Mouse (Mus musculus) small intestine, adult 2 months (tissue): Measurements from ENCODE around the gene Khdrbs1.

Experiments
- CTCF ChIP-seq: fragments of 200-500 bp; IDR thresholded peaks from 2 replicates; pipeline ENCODE4 v1.5.1; 2012; ENCODE audit warnings: low read depth, mild to moderate bottlenecking, control low read depth, inconsistent platforms, low read length, moderate library complexity, mixed read lengths; ENCODE audit not compliant: insufficient replicate concordance, insufficient read length; ENCODE audit errors: extremely low read depth
- POLR2A ChIP-seq: fragments of 200-500 bp; IDR thresholded peaks from 2 replicates; pipeline ENCODE4 v1.6.1; 2012; ENCODE audit warnings: low read depth, mild to moderate bottlenecking, control low read depth, inconsistent platforms, low read length, moderate library complexity

DNA sequence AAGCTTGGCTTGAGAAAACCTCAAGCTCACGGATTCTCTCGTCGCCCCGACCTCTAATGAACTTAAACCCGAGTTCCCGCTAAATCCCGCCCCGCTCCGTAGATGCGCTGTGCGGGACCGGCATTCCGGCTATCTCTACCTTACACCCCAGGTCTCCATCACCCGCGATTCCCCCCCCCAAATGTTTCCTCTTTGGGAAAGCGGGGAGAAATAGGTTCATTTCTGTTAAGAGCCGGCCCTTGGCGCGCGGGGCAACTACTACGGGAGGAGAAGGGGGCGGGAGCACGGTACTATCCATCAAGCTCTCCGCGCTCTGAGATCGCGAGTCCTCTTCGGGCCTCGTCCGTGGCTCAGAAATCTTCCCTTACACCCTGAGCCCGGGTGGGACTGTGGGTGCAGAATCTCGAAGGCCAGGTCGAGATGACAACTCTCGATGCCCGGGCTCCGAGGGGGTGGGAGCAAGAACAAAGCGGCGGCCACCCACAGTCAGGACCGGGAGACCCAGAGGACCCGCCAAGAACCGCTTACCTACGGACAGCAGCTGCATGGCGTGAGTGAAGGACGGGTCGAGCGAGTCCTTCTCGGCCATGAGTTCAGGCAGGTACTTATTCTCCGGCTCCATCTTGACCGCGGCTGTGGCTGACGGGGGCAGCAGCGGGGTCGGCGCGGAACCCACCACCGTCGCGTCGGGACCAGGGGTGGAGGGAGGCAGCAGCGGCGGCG, 691 bp downstream of the Khdrbs1 start:
- TF ChIP-seq CTCF (no peak), POLR2A (no peak)
